Mouse (Mus musculus): Measurements from ENCODE around the gene Ankrd28.
"Not testable (repeated sequence)": the region's sequence is repeated elsewhere in the genome, so short reads cannot be mapped to it uniquely, and the experiment has no call there.

The Ankrd28 gene

DNA sequence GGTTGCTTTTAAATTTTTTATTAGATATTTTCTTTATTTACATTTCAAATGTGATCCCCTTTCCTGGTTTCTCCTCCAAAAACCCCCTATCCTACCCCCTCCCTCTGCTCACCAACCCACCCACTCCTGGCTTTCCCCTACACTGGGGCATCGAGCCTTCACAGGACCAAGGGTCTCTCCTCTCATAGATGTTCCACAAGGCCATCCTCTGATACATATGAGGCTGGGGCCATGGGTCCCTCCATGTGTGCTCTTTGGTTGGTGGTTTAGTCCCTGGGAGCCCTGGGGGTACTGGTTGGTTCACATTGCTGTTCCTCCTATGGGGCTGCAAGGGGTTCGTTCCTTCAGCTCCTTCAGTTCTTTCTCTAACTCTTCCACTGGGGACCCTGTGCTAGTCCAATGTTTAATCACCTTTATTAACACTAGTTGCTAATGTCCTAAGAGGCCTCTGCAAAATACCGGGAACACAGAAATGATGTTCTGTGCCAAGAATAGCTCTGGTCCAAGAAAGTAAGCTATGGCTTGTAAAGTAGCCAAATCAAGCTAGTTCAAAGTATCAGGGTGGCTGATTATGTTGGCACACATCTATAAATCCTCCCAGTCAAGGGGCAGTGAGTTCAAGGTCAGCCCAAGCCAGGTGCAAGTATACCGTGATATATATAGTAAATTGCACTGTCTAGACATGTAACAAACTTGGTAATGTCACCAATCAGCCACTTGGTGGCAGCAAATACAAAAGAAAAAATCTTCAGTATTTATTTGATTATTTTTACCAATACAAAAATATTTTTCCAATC, 36.3 kb downstream of the Ankrd28 start:
- DNase-seq (ENCODE audit: low spot score in 2 of 2) = no peak

DNA sequence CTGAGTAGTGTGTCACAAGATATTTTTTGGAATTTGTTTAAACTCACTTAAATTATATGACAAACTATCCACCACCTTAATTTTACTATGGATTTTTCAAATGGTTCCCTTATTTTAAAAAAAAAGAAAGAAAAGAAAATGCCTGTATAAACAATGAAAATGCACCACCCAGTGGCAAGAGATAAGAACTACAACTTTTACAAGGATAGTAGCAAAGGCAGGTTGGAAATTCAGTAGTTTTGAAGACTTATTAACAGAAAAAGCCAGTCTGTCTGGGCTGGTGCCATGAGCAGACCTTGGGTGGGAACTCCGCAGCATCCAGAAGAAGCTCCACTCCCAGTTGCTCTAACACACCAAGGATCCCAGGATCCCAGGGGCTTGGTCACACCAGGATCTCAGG, 39.7 kb downstream of the Ankrd28 start:
- DNase-seq (ENCODE audit: low spot score in 2 of 2) = no peak

DNA sequence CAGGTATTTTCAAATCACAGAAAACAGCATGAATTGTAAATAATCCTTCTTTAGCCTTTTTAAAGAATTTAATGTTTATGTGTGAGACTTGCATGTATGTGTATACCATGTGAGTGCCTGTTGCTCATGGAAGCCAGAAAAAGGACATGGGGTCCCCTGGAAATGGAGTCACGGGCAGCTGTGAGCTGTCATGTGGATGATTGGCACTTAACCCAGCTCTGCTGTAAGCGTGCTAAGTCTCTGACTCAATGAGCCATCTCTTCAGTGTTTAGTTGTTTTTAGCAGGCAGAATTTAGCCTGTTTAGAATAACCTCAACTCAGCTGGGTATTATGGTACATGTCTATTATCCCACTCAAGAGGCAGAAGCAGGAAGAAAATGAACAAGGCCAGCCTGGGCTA, 43.5 kb downstream of the Ankrd28 start:
- no peak for DNase-seq (ENCODE audit: low spot score in 2 of 2)

DNA sequence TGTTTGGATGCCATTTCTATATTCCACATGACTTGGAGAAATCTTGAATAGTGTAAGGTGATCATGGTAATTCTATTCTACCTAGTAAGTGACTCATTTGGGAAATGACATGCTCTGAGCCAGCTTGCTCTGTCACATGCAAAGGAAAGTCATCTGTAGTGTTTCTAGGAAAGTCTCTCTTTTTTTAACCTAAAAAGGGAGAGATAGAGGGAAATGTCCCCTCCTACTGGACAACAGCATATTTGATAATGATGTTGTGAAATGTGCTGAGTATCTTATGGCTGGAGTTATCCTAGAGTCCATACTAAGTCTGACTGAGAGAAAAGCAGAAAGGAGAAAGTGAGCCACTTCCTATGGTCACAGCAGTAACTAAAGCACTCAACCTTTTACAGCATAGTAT, 44.8 kb downstream of the Ankrd28 start:
- no peak for DNase-seq (ENCODE audit: low spot score in 2 of 2)

DNA sequence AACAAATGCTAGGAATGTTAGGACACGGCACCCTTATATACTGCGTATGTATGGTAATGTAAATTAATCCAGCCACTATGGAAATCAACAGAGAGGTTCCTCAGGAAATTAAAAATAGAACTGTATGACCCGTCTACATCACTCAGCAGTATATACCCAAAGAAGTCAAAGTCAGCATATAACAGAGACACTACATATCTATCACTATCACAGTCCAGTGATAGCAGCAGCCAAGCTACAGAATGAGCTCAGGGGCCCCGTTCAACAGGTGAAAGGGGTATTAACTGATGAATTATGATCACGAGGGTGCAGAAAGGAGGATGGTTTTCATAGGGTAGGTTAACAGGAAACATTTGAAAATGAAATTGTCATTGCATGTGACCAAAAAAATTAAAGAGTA, 45.5 kb downstream of the Ankrd28 start:
- no peak for DNase-seq (ENCODE audit: low spot score in 2 of 2)

DNA sequence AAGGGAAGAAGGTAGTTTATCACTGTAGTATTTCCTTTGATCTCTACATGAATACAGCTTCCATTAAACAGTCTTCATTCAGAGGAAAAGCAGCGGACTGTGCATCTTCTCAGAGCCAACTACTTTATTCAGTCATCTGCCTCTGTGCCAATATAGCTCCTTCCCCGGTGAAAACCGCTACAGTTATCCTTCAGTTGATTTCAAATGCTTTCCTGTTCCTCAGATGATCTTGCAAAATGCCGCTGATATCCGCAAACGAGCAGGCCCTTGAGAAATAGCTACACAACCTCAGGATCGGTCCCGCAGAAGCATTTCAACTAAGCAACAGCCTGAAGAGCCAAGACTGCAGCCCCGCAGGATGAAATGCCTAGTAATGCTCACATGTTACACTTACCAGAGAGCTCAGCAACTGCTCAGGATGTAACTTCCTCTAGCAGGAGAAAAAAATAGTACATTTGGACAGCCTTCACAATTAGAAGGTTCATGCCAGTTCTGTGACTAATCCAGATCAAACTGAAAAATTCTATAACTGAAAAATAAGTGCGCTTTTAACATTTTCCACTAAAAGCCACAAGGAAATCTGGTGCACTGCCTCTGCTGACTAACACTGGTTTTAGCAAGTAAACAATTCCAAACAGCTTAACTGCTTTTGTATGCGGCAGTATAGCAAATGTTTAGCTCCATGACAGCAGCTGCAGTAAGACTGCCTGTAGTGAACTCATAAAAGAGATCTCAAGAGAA, 49.0 kb downstream of the Ankrd28 start:
- no peak for DNase-seq (ENCODE audit: low spot score in 2 of 2)

DNA sequence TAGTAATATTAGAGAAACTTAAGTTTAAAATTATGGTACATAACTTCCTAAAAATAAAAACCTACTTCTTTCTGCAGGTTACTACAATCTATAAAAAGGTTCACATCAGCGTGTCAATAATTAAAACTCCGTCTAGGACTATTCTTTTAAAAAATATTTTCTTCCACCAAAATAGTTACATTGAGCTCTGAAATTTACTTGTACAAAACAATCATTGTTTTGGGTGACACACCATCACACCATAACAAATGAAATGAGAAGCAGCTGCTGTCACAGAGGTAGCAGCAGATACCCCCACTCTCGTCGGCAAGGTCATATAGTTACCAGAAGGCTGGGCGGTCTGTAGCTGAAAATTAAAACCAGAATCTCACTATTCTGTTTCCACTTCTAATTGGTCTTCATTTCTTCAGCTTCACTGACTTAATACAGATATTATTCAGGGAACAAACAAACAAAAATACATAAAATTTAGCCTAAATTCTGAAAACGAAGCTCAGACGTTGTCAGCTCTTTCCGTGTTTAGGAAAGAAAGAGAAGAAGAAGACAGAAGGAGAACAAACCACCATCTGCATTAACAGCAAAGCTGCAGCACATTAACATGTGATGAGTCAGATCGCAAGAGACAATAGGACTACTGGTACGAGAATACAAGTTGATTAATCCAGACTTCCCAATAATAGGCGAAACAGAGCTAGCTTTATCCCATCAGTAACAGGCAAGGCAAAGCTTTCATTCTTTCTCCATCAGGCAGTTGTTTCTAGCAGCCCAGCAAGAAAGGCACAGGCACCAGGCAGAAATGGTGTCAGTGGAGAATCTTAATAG, 49.8 kb downstream of the Ankrd28 start:
- DNase-seq (ENCODE audit: low spot score in 2 of 2) = no peak

DNA sequence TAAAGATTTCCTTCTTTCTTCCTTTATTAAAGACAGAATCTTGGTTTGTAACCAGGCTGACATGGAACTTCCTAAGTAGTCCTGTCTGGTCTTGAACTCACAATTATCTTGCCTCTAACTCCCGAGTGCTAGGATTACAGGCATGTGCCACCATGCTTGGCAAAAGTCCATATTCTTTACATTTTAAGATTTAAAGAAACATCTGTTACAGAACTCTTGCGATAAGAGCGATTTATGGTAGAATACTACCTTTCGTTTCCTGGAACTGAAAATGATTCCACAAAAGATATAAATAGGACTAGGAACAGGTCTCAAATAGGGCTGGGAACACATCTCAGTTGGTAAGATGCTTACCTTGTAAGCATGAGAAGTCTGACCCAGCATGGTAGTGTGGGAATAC, 56.9 kb downstream of the Ankrd28 start:
- DNase-seq (ENCODE audit: low spot score in 2 of 2) = no peak

DNA sequence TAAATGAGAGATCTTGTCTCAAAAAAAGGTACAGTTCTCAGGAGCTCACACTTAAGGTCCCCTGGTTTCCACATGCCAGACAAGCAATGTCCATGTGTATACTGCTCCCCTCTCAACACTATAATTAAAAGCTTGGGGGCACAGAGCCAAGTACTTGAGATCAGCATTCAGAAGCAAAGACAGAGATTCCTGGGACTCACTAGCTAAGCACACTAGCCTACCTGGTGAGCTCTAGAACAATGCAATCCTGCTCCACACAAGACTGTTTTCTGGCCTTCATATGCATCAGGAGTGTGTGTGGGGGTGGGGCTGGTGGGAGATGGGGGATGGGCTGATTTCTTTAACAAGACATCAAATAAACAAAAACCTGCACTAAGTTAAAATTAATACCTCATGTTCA, 58.2 kb downstream of the Ankrd28 start:
- DNase-seq (ENCODE audit: low spot score in 2 of 2) = no peak

DNA sequence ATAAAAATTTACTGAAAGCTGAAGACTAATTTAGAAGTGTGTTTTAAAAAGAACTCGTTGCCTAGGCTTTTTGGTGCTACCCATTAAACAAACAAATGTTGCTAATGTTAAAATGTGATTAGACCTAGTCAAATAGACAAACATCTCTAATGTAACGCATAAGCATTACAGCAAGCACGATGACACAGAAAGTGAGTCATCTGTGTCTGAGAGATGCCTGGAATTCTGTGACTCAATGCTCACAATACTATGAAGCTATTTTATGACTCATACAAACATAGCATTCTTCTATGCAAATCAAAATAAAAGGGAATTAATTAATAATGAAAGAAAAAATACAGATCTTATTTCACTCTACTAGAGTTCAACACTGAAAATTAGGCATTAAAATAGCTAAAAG, 61.9 kb downstream of the Ankrd28 start:
- no peak for DNase-seq (ENCODE audit: low spot score in 2 of 2)

DNA sequence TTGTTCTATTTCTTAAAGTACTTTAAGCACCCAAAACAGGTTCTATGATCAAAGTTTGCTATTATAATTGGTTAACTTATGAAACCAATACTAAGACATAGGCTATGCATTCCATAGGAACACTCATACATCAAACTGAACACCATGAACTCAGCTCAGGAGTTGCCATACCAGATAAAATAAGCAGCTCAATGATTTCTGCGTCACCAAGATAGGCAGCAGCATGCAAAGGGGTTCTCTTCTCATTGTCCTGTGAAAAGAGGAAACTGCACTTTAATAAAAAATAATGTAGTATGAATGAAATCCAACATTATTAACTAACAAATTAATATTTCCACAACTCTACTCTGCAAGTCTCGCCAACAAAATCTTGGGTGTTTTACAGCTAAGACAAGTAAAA, 66.4 kb downstream of the Ankrd28 start:
- DNase-seq (ENCODE audit: low spot score in 2 of 2) = no peak

DNA sequence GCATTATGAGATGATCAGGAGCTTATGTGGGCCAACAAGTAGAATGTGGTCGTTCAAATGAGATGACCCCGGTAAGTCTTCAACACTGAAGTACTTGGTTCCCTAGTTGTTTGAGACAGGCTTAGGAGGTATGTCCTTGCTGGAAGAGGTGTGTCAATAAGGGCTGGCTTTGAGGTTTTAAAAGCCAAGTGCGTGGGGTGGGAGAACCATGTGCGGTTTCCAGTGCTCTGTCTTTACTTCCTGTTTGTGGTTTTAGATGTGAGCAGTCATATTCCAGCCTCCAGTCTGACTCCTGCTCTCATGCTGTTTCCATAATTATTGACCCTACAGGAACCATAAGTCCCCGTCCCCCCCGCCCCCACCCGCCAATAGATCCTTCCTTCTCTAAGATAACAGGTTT, 68.7 kb downstream of the Ankrd28 start:
- no peak for DNase-seq (ENCODE audit: low spot score in 2 of 2)

DNA sequence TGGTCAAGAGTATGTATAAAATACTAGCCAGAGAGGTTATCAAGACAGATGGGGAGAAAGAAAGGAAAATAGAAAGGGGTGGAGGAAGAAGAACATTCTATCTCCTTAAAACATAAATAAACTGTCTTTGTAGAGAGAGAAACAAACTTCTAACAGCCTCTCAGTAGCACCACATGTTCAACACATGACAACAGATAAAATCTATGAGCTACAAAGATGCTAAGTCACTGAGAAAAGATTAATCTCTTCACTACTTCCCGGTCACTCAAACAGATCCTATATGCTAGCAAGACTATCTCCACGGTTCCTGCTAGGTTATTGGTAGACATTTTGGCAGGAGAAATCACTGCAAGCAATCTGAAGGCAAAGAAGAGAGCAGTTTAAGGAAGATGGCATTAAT, 71.3 kb downstream of the Ankrd28 start:
- no peak for DNase-seq (ENCODE audit: low spot score in 2 of 2)

DNA sequence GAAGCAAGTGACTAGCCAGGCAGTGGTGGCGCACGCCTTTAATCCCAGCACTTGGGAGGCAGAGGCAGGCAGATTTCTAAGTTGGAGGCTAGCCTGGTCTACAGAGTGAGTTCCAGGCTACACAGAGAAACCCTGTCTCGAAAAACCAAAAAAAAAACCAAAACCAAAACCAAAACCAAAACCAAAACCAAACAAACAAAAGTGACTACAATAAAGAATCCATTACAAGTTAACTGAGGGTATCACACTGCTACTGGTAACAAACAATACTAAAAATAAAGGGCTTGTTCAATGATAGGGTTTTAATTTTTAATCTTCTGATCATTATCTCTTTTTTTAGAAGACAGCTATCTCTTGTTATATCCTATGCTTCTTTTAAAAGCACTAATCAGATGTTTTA, 72.0 kb downstream of the Ankrd28 start:
- DNase-seq (ENCODE audit: low spot score in 2 of 2) = not testable (repeated sequence)

DNA sequence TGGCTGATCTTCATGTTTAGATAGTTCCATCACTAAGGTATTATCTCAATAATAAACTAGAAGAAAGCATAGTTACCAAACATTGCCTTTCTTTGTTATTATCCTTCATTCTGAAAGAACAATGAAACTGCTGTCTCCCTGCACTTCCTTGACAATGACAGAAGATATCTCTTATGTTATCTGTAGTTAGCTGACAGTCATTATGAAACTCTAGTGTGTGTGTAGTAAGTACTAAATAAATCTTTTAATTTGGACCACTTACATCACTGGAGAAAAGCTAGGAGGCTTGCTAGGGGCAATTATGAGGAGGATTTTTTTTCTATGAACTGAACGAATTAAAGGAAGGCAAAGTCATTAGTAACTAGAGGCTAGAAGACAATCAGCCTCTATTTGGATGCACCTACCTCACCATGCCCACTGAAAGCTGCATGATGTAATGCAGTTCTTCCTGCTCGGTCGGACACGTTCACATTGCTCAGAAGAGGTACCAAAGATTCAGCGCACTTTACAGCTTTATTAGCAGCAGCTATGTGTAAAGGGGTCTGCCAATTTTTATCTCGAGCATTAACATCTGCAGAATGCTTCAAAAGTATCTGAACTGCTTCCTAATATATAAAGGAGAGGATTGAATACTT, 82.1 kb downstream of the Ankrd28 start:
- no peak for DNase-seq (ENCODE audit: low spot score in 2 of 2)

DNA sequence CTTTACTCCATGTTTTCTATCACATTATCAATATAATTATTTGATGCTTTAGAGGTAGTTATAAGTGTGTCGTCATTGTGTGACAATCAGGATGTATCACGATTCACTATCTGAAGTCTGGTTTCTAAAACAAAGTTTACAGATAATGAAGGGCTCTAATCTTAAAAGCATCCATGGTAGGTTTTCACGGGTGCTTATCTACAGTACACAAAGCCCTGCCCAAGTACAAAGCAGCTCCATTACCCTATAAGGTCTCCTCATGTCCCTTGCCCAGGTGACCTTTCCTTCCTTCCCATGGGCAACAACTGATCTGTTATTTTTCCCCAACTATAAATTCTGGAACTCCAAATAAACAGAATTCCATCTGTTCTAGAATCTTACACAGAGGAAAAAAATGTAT, 87.9 kb downstream of the Ankrd28 start:
- DNase-seq (ENCODE audit: low spot score in 2 of 2) = no peak

DNA sequence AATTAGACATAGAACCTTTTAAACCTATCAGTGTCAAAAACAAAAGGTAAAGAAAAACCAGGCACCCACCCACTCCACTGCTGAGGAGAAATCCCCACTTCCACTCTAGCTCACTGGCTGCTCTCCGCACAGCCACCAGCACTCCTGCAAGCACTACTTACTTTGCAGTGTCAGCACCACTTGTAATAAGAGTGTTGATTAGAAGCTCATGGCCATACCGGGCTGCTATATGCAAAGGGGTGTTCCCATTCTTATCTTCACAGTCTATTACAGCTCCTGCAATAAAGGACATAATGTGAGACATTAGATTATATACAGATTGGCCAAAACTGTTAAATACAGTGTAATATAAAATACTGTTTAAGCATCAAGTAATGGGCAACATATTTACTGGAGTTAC, 95.6 kb downstream of the Ankrd28 start:
- DNase-seq (ENCODE audit: low spot score in 2 of 2) = no peak

DNA sequence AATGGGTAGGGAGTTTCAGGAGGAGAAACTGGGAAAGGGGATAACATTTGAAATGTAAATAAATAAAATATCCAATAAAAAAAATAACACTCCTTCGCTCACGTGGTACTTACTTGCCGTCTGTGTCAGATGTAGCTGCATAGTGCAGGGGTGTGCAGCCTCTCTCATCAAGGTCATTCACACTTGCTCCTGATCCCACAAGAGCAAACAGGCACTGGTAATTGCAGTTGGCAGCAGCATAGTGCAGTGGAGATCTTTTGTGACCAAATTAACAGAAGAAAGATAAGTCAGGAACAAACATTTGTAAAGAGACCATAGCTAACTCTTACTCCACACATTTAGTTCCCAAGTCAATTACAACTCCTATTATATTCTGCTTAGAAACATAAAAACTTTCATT, 102.9 kb downstream of the Ankrd28 start:
- DNase-seq (ENCODE audit: low spot score in 2 of 2) = no peak

DNA sequence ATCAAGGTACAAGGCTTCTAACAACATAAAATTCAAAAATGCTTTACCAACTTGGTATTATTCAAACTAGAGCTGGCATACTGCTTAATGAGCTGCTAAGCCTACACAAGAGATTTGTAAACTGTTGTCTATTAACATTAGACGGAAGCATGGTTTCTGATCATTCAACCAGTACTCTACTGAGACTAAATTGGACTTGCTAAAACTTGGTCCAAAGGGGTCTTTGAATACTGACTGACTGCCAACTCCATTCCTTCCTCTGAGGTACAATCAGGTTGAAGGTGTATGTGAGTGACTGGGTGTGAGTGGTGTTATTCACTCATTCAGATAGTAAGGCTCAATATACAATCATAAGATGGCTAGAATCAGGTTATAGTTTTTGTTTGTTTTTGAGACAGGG, 107.7 kb downstream of the Ankrd28 start:
- no peak for DNase-seq (ENCODE audit: low spot score in 2 of 2)

DNA sequence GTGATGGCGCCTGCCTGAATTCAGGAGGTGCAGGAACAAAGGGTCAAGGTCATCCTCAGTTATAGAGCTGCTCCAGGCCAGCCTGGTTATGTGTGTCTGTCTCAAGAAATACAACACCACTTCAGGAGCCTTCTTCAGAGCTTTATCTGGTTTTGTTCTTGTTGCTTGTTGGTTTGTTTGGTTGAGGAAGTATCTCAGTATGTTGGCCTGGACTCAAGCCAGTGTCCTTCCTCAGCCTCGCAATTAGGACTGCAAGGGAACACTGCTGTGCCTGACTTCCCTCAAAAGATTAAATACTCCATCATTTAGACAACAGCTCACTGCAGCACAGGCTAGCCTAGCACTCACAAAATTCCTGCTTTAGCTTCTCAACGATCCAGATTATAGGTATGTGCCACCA, 109.2 kb downstream of the Ankrd28 start:
- no peak for DNase-seq (ENCODE audit: low spot score in 2 of 2)

DNA sequence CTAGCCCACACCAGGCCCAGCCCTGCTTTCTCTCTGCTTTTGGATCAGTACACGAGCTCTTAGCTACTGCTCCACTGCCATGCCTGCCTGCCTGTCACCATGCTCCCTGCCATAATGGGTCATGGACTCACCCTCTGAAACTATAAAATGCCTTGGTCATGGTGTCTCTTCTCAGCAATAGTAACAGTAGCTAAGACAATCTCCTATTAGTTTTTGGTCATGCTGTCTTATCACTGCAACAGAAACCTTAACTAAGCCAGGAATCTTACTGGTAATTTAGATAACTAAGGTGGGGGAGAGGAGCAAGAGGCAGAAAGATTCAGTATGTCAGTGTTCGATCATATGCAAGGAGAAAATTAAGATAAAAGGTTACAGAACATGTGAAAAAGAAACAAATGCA, 112.1 kb downstream of the Ankrd28 start:
- no peak for DNase-seq (ENCODE audit: low spot score in 2 of 2)

DNA sequence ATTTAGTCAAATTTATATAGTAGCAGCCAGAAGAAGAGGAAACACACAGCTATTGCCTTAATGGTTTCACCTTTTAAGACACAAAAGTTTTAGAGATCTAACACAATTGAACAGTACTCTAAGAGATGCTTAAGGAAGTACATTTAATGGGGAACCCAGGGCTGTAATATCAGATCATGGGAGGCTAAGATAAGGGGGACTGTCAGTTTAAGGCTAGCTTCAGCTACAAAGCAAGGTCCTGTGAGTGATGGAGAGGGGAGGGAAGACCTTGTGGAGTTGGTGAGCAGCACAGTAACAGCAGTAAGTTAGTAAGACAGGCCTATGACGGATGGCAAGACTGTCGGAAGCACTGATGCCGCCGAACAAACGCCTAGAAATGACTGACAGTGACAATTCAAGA, 113.1 kb downstream of the Ankrd28 start:
- DNase-seq (ENCODE audit: low spot score in 2 of 2) = no peak
